Mouse (Mus musculus): ENCODE measurements at regions not wholly inside any gene's neighbourhood (a gene's known extent, or its start where the extent isn't known, plus 50 kb on each side); places are given as distances from the start of the nearest gene placed in this dataset.

GRCm38 (mm10) chr10:12018281-12018680 lies 675.1 kb downstream of the Epm2a start:
- H3K27ac ChIP-seq (ENCODE audit: control insufficient read depth, low read depth, low read length): no peak overlapping the region

GRCm38 (mm10) chr10:12019159-12019779 lies 676.1 kb downstream of the Epm2a start:
- DNase-seq (ENCODE audit: low read depth, low spot score): no peak
- H3K36me3 ChIP-seq (ENCODE audit: control insufficient read depth in 1 of 2, insufficient read depth in 2 of 2, low read length in 2 of 2): no peaks in the 10 kb centered on the region

More at GRCm38 (mm10) chr10:12018281-12018680, 675.1 kb downstream of the Epm2a start:
- Histone ChIP-seq H3K27me3 (ENCODE audit: control insufficient read depth in 1 of 2, insufficient read depth in 2 of 2, low read length in 2 of 2) (no peaks in the 10 kb centered on the region), H3K9ac (ENCODE audit: control insufficient read depth, low read depth, low read length, poor library complexity, severe bottlenecking) (no peak overlapping the region), H3K4me1 (ENCODE audit: control insufficient read depth in 1 of 2, insufficient read depth in 2 of 2, low read length in 2 of 2) (no peaks in the 10 kb centered on the region), H3K9me3 (replicated peaks; ENCODE audit: insufficient read depth, low read length) (no peaks in the 10 kb centered on the region), H3K36me3 (ENCODE audit: control insufficient read depth in 1 of 2, insufficient read depth in 2 of 2, low read length in 2 of 2) (no peaks in the 10 kb centered on the region), H3K4me3 (ENCODE audit: control insufficient read depth in 1 of 2, insufficient read depth in 1 of 2, low read depth in 2 of 2, low read length in 2 of 2) (no peak overlapping the region), H3K79me2 (ENCODE audit: control insufficient read depth, insufficient read depth, low read length, poor library complexity) (no peaks in the 10 kb centered on the region)
- TF ChIP-seq MXI1 (IDR thresholded peaks at IDR 0.05; ENCODE audit: low read depth, low read length) (no peak), SIN3A (IDR thresholded peaks at IDR 0.05; ENCODE audit: low read length) (no peak), RAD21 (IDR thresholded peaks at IDR 0.05; ENCODE audit: low read depth, low read length) (no peak), GABPA (IDR thresholded peaks at IDR 0.05; ENCODE audit: low read depth, low read length) (no peak), POLR2AphosphoS2 (IDR thresholded peaks at IDR 0.05; ENCODE audit: low read length) (no peak), GATA1 (IDR thresholded peaks at IDR 0.05; ENCODE audit: low read depth, low read length) (no peak), MYC (IDR thresholded peaks at IDR 0.05; ENCODE audit: low read depth, low read length) (no peak), SMC3 (IDR thresholded peaks at IDR 0.05; ENCODE audit: low read depth, low read length) (no peak), ZNF384 (IDR thresholded peaks at IDR 0.05; ENCODE audit: low read depth, low read length) (no peak), CHD1 (IDR thresholded peaks at IDR 0.05; ENCODE audit: low read depth, low read length) (no peak), POLR2A (IDR thresholded peaks at IDR 0.05; ENCODE audit: control insufficient read depth in 1 of 2, insufficient read depth in 1 of 2, low read depth in 1 of 2, low read length in 2 of 2, poor library complexity in 1 of 2) (no peak), CHD2 (IDR thresholded peaks at IDR 0.05; ENCODE audit: low read length) (no peak), ELF1 (IDR thresholded peaks at IDR 0.05; ENCODE audit: low read depth, low read length) (no peak), ETS1 (IDR thresholded peaks at IDR 0.05; ENCODE audit: low read depth, low read length) (no peak), MYB (IDR thresholded peaks at IDR 0.05; ENCODE audit: low read depth, low read length) (no peak)
- no peak for DNase-seq (ENCODE audit: low read depth, low spot score)

More at GRCm38 (mm10) chr10:12019159-12019779, 676.1 kb downstream of the Epm2a start:
- H3K79me2 ChIP-seq (ENCODE audit: control insufficient read depth, insufficient read depth, low read length, poor library complexity): no peaks in the 10 kb centered on the region
- H3K4me3 ChIP-seq (ENCODE audit: control insufficient read depth in 1 of 2, insufficient read depth in 1 of 2, low read depth in 2 of 2, low read length in 2 of 2): no peak overlapping the region
- H3K27ac ChIP-seq (ENCODE audit: control insufficient read depth, low read depth, low read length): no peak overlapping the region
- no peak for TF ChIP-seq ZMIZ1 (IDR thresholded peaks at IDR 0.05; ENCODE audit: low read depth, low read length)
- no peak for TF ChIP-seq NRF1 (IDR thresholded peaks at IDR 0.05; ENCODE audit: insufficient read depth, low read depth, low read length, poor library complexity, severe bottlenecking)
- TF ChIP-seq MEF2A (IDR thresholded peaks at IDR 0.05; ENCODE audit: extremely low read depth, insufficient replicate concordance, low read depth, low read length, poor library complexity, severe bottlenecking): no peak
- no peak for TF ChIP-seq TBP (IDR thresholded peaks at IDR 0.05; ENCODE audit: low read depth, low read length)
- no peak for TF ChIP-seq MYB (IDR thresholded peaks at IDR 0.05; ENCODE audit: low read depth, low read length)
- TF ChIP-seq CHD1 (IDR thresholded peaks at IDR 0.05; ENCODE audit: low read depth, low read length): no peak
- TF ChIP-seq TAL1 (IDR thresholded peaks at IDR 0.05; ENCODE audit: low read length): no peak
- no peak for TF ChIP-seq BHLHE40 (IDR thresholded peaks at IDR 0.05; ENCODE audit: borderline replicate concordance, low read depth, low read length)
- TF ChIP-seq JUND (IDR thresholded peaks at IDR 0.05; ENCODE audit: low read depth, low read length): no peak
- TF ChIP-seq USF1 (IDR thresholded peaks at IDR 0.05; ENCODE audit: low read depth, low read length): no peak
- TF ChIP-seq ETS1 (IDR thresholded peaks at IDR 0.05; ENCODE audit: low read depth, low read length): no peak
- no peak for TF ChIP-seq POLR2AphosphoS5 (IDR thresholded peaks at IDR 0.05; ENCODE audit: borderline replicate concordance, low read depth, low read length)
- TF ChIP-seq KAT2A (conservative IDR thresholded peaks at IDR 0.05; ENCODE audit: low read depth, low read length): no peak
- no peak for TF ChIP-seq CHD2 (IDR thresholded peaks at IDR 0.05; ENCODE audit: low read length)
- TF ChIP-seq TCF12 (IDR thresholded peaks at IDR 0.05; ENCODE audit: low read depth, low read length): no peak
- TF ChIP-seq POLR2A (IDR thresholded peaks at IDR 0.05; ENCODE audit: control insufficient read depth in 1 of 2, insufficient read depth in 1 of 2, low read depth in 1 of 2, low read length in 2 of 2, poor library complexity in 1 of 2): no peak
- TF ChIP-seq RCOR1 (IDR thresholded peaks at IDR 0.05; ENCODE audit: low read depth, low read length): no peak
- TF ChIP-seq GABPA (IDR thresholded peaks at IDR 0.05; ENCODE audit: low read depth, low read length): no peak
- H3K9me3 ChIP-seq (replicated peaks; ENCODE audit: insufficient read depth, low read length): no peaks in the 10 kb centered on the region
- H3K9ac ChIP-seq (ENCODE audit: control insufficient read depth, low read depth, low read length, poor library complexity, severe bottlenecking): no peak overlapping the region
- no peaks in the 10 kb centered on the region for H3K27me3 ChIP-seq (ENCODE audit: control insufficient read depth in 1 of 2, insufficient read depth in 2 of 2, low read length in 2 of 2)
- no peaks in the 10 kb centered on the region for H3K4me1 ChIP-seq (ENCODE audit: control insufficient read depth in 1 of 2, insufficient read depth in 2 of 2, low read length in 2 of 2)

All from MEL (cell line).